Comparison of ENCODE assay signal across 16 mouse cellular contexts in the genomic region with DNA sequence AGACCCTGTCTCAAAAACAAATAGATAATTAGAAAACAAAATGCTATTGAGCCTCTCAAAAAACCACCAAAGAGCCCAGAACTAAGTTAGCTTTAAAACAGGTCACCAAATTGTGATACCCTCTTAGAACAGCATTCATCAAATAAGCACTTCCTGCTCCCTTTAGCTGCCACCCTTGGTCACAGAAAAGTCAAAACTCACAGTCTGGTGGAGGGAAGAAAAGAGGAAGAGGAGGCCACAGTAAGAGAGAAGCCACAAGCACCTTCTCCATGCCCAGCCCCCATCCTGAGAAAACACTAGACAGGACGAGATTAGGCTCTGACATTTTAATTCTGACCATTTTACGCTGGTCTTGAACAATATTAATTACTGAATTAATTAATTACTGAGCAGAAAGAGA.
"Had no signal": no experiment of that assay in that cellular context is flagged by ENCODE, and none has a peak within 500 bp of the region (broad histone marks: within the 10 kb centered on the region; RNA-seq: fewer than 3 reads in every experiment).

No protein-coding gene starts in this region.

- H3K9ac ChIP-seq: liver, embryonic 15.5 days; midbrain, embryonic 13.5 days had no signal

- H3K36me3 ChIP-seq: limb, embryonic 10.5 days; liver, embryonic 15.5 days; midbrain, embryonic 13.5 days had no signal

- H3K27ac ChIP-seq: kidney, postnatal 0 days; layer of hippocampus, adult 2 months; left cerebral cortex, adult 2 months; limb, embryonic 10.5 days; liver, embryonic 15.5 days; macrophage had no signal

- H3K4me3 ChIP-seq: layer of hippocampus, adult 2 months; left cerebral cortex, adult 2 months; limb, embryonic 10.5 days; liver, embryonic 15.5 days; midbrain, embryonic 13.5 days had no signal

- H3K27me3 ChIP-seq: liver, embryonic 15.5 days; midbrain, embryonic 13.5 days had no signal

- H3K4me1 ChIP-seq: liver, embryonic 15.5 days had no signal

- H3K9me3 ChIP-seq: limb, embryonic 10.5 days; liver, embryonic 15.5 days; midbrain, embryonic 13.5 days had no signal

- ATAC-seq: midbrain, embryonic 13.5 days had no signal

- DNase-seq: kidney, adult 11 months; kidney, adult 9 months; kidney, postnatal 4 days; lung, adult 2 months; lung, postnatal 14 days; right cerebral cortex, postnatal 4 days; spleen, adult 18-20 months; thymus, adult 18-20 months; thymus, postnatal 36 days had no signal
